Mouse (Mus musculus) liver, embryonic 14.5 days (tissue): Measurements from ENCODE around the gene Sh3bp1.

Experiments used
- CTCF ChIP-seq: IDR thresholded peaks from 2 replicates; pipeline ENCODE4 v1.5.1; 2016; ENCODE audit warnings: antibody characterized with exemption, low read depth, control low read depth
- EP300 ChIP-seq: IDR thresholded peaks from 2 replicates; pipeline ENCODE4 v1.6.1; 2016; ENCODE audit warnings: antibody characterized with exemption, low read depth

DNA sequence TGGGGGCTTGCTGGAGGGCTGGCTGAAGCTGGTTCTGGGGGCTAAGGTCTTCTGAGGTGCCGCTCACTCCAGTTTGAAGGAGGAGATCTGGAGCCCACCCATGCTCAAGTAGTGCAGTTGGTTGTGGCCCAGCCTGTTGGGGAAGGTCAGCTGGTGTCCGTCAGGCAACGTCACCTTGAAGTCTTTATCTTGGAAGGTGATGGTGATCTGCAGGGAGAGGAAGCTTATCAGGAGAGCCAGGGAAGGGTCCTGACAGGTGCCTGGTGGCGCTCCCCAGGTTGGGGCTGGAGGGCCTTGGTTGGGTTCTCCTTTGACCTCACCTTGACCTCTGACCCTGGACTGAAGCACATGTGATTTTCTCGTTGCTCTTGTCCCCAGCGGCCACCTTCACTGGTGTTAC, 48.6 kb upstream of the Sh3bp1 start:
- TF ChIP-seq CTCF (no peak), EP300 (no peak)
